Mouse (Mus musculus): ENCODE measurements around the gene Gm28308. TPM values are rescaled to one million over a fixed set of nuclear protein-coding genes. Genes with fewer than 3 reads are reported as not detected.

Gm28308 gene
- polyA plus RNA-seq, 1 experiment from 2014 or later, result not detected

DNA sequence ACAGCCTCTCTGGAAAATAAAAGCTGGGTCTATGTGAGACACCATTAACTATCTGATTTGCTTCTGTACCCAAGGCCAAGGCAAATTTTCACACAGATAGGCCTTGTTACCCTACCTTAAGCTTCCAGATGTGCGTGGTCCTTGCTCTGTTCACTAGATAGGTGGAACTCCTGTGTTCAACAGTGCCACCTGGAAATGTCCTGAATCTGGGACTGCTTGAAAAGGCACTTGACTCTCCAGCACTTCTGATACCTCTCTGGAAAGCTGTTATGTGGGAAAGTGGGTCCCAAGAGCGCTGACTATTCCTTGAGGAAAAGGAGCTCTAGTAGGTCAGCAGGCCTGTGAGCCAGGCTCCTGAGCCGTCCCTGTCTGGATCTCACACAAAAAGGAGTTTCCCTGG lies 23.7 kb upstream of the Gm28308 start:
- peaks cover 99% of the 10 kb centered on the region for H3K27me3 ChIP-seq
- DNase-seq, result no peak
- no peaks in the 10 kb centered on the region for H3K36me3 ChIP-seq
- 16% methylated on average over 3 of the region's 3 CpGs for WGBS (ENCODE audit: insufficient replicate concordance)
- no peaks in the 10 kb centered on the region for H3K4me1 ChIP-seq (replicated peaks)
- no peaks in the 10 kb centered on the region for H3K9me3 ChIP-seq (replicated peaks)
- H3K4me3 ChIP-seq (replicated peaks), result no peak overlapping the region
- no peak overlapping the region for H3K27ac ChIP-seq
- no peak overlapping the region for H3K9ac ChIP-seq
- no peak overlapping the region for H3K4me2 ChIP-seq
- no peak for ATAC-seq (ENCODE audit: low read depth)

DNA sequence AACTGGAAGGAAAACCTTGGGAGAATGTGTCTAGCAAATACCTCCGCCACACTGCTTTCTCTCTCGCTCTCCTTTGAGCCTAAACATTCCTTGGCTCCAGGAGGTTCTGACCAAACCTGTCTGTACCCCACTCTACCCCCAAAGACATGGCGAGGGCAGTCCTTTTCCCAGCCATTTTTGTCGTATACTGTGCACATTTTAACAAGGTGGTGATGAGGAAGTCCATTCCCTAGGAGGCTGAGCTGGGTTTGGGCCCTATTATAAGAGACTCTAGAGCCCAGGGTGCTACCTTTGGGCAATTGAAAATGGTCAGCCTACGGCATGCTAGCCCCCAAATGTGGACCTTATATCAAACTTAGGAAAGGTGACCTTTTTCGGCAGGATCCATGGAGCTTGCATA lies 22.7 kb upstream of the Gm28308 start:
- ATAC-seq (ENCODE audit: low read depth), result no peak
- WGBS (ENCODE audit: insufficient replicate concordance), result 25% methylated on average over 6 of the region's 6 CpGs
- DNase-seq, result no peak
- no peaks in the 10 kb centered on the region for H3K9me3 ChIP-seq (replicated peaks)
- H3K4me2 ChIP-seq, result no peak overlapping the region
- H3K4me1 ChIP-seq (replicated peaks), result no peaks in the 10 kb centered on the region
- H3K36me3 ChIP-seq, result no peaks in the 10 kb centered on the region
- H3K27ac ChIP-seq, result no peak overlapping the region
- peaks cover 98% of the 10 kb centered on the region for H3K27me3 ChIP-seq
- no peak overlapping the region for H3K4me3 ChIP-seq (replicated peaks)
- H3K9ac ChIP-seq, result no peak overlapping the region

- peaks cover 98% of the 10 kb centered on the region for H3K27me3 ChIP-seq
- no peak overlapping the region for H3K9ac ChIP-seq
- H3K27ac ChIP-seq, result no peak overlapping the region
- H3K4me1 ChIP-seq (replicated peaks), result no peaks in the 10 kb centered on the region
- H3K4me2 ChIP-seq, result no peak overlapping the region
- WGBS (ENCODE audit: insufficient replicate concordance), result 33% methylated on average over 9 of the region's 9 CpGs
- no peaks in the 10 kb centered on the region for H3K36me3 ChIP-seq
- ATAC-seq (ENCODE audit: low read depth) (no peak), DNase-seq (no peak)
- H3K4me3 ChIP-seq (replicated peaks), result no peak overlapping the region
- no peaks in the 10 kb centered on the region for H3K9me3 ChIP-seq (replicated peaks)
These were observed 22.1 kb upstream of the Gm28308 start for GRCm38 (mm10) chr6:52235267-52235666.

- no peak for ATAC-seq (ENCODE audit: low read depth)
- WGBS (ENCODE audit: insufficient replicate concordance), result 2% methylated on average over 68 of the region's 68 CpGs
- H3K4me1 ChIP-seq (replicated peaks), result no peaks in the 10 kb centered on the region
- peaks cover 98% of the 10 kb centered on the region for H3K27me3 ChIP-seq
- no peaks in the 10 kb centered on the region for H3K9me3 ChIP-seq (replicated peaks)
- no peak overlapping the region; the same call in 1 of the 2 replicates for H3K4me2 ChIP-seq
- H3K27ac ChIP-seq, result no peak overlapping the region
- H3K9ac ChIP-seq, result no peak overlapping the region
- H3K36me3 ChIP-seq, result no peaks in the 10 kb centered on the region
- no peak for DNase-seq
- H3K4me3 ChIP-seq (replicated peaks), result 0 out of 2 replicates have a peak overlapping the region, but pooled peaks have one; percentile 8
These were observed 21.4 kb upstream of the Gm28308 start for GRCm38 (mm10) chr6:52234428-52235140.

DNA sequence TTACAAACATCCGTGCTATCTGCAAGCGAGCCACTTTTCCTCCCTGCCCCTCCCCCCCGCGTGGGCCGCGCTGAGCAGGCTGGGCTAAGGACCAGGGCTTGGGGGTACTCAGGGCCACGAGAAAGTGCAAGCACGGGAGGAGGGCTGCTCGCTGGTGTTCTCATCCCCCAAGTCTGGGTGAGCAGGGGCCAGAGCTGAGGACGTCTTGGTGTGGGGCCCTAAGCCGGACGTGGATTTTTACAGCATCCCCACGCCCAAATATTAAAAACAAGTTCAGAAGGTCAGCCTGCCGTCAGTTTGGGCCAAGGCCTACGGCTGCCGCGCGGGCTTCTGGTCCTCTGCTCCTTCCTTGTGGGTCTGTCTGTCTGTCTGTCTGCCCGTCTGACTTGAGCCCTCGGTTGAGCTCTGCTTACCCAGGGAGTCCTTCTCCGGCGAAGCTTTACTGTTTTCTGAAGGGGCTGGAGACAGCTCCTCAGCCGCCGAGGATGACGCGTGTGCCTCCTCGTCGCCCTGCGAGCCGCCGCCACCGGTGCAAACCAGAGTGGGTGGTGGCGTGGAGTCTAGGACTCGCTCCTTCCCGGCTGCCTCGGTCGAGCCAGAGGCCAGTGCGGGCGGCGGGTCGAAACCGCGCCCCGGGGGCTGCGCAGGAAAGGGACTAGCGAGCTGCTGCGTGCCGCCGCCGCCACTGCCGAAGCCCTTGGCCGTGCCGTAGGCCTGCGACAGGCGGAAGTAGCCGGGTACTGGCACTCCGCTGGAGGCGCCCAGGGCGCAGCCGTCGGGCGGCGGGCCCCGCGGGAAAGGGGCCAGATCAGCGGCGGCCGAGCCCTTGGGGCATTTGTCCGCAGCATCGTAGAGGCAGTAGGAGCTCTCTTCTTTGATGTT lies 20.6 kb upstream of the Gm28308 start:
- Histone ChIP-seq H3K27ac (no peak overlapping the region), H3K9me3 (replicated peaks) (no peaks in the 10 kb centered on the region), H3K4me2 (no peak overlapping the region; the same call in 1 of the 2 replicates), H3K27me3 (peaks cover 99% of the 10 kb centered on the region), H3K9ac (no peak overlapping the region), H3K36me3 (no peaks in the 10 kb centered on the region), H3K4me1 (replicated peaks) (no peaks in the 10 kb centered on the region), H3K4me3 (replicated peaks) (0 out of 2 replicates have a peak overlapping the region, but pooled peaks have one; percentile 8)
- DNase-seq (no peak), ATAC-seq (ENCODE audit: low read depth) (no peak)
- 1% methylated on average over 70 of the region's 70 CpGs for WGBS (ENCODE audit: insufficient replicate concordance)

DNA sequence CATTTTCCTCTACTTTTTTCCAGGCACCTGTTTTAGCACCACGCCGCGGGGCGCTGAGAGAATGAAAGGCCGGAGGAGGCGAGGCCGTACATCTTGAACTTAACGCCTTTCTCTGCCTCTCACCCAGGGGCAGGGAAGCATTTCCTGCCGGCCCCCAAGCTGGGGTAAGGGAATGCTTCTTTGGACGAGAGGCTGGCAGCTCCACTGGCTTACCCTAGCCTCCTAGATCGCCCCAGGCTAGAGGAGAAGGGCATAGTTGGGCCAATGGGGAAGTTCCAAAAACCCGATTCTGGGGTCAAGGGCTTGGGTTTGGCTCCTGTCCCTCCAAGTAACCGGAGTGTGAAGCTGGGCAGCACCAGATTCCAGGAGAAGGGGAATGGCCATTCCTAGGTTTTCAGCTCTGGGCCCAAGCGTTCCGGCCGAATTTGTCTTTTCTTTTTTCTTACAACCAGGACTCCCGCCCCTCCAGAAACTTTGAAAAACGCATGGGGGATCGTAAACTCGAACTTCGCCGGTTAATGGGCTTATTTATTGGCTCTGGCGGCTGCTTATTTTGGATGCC lies 19.9 kb upstream of the Gm28308 start:
- Histone ChIP-seq H3K27me3 (peaks cover 98% of the 10 kb centered on the region), H3K36me3 (no peaks in the 10 kb centered on the region), H3K4me3 (replicated peaks) (no peak overlapping the region), H3K9me3 (replicated peaks) (no peaks in the 10 kb centered on the region), H3K9ac (no peak overlapping the region), H3K27ac (no peak overlapping the region), H3K4me1 (replicated peaks) (no peaks in the 10 kb centered on the region), H3K4me2 (no peak overlapping the region)
- DNase-seq (no peak), ATAC-seq (ENCODE audit: low read depth) (no peak)
- WGBS (ENCODE audit: insufficient replicate concordance), result 4% methylated on average over 23 of the region's 23 CpGs

GRCm38 (mm10) chr6:52232568-52232965 lies 19.4 kb upstream of the Gm28308 start:
- no peak for DNase-seq
- no peaks in the 10 kb centered on the region for H3K4me1 ChIP-seq (replicated peaks)
- no peaks in the 10 kb centered on the region for H3K36me3 ChIP-seq
- no peak overlapping the region for H3K4me2 ChIP-seq
- no peak overlapping the region for H3K27ac ChIP-seq
- no peak overlapping the region for H3K4me3 ChIP-seq (replicated peaks)
- ATAC-seq (ENCODE audit: low read depth), result no peak
- peaks cover 98% of the 10 kb centered on the region for H3K27me3 ChIP-seq
- H3K9ac ChIP-seq, result no peak overlapping the region
- no peaks in the 10 kb centered on the region for H3K9me3 ChIP-seq (replicated peaks)
- under 1% methylated on average over 18 of the region's 18 CpGs for WGBS (ENCODE audit: insufficient replicate concordance)

GRCm38 (mm10) chr6:52231885-52232567 lies 18.9 kb upstream of the Gm28308 start:
- no peak for DNase-seq
- H3K27me3 ChIP-seq, result peaks cover 98% of the 10 kb centered on the region
- 2% methylated on average over 18 of the region's 18 CpGs for WGBS (ENCODE audit: insufficient replicate concordance)
- no peak overlapping the region for H3K27ac ChIP-seq
- H3K4me1 ChIP-seq (replicated peaks), result no peaks in the 10 kb centered on the region
- no peak overlapping the region for H3K4me3 ChIP-seq (replicated peaks)
- no peak overlapping the region for H3K9ac ChIP-seq
- H3K36me3 ChIP-seq, result no peaks in the 10 kb centered on the region
- H3K4me2 ChIP-seq, result no peak overlapping the region
- no peaks in the 10 kb centered on the region for H3K9me3 ChIP-seq (replicated peaks)
- no peak for ATAC-seq (ENCODE audit: low read depth)

DNA sequence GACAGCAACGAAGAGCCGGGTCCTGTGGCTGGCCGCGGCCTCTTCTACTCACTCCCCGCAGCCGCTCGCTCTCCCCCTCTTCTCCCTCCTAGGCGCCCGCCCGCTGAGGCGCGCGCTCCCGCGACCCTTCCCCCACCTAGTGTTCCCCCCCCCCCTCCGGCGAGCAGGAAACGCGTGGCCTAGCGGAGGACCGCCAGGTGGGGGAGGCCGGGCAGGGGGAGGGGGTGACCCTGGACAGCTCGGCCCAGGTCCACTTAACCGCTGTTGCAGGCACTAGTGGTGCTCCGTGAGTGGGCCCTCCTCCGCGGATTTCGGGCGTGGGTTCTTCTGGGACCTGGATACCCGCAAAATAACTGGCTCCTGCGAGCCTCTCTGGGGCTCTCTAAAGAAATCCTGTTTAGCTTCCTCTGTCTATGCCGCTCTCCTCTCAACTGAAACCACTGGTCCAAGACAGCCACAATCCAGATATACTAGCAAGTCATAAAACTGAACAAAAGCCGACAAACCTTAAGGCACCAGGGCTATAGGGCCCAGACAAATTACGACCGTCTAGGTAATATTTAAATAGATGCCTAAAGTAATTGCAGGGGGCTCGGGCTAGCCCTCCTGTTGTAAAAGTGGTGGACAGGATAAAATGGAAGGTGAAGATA lies 17.5 kb upstream of the Gm28308 start, which contains the start of gene Hoxa9:
Gene Hoxa9, minus strand, starts transcription at position 574 of the 650 bp plus-strand sequence.
- Histone ChIP-seq H3K27ac (no peak within 1 kb of the TSS), H3K9ac (no peak within 1 kb of the TSS), H3K4me1 (replicated peaks) (no peaks in the 10 kb centered on the region), H3K27me3 (peaks cover 98% of the 10 kb centered on the region), H3K4me2 (no peak within 1 kb of the TSS), H3K36me3 (no peaks in the 10 kb centered on the region), H3K9me3 (replicated peaks) (no peaks in the 10 kb centered on the region), H3K4me3 (replicated peaks) (peak within 1 kb of the TSS; percentile 10; the same call in 1 of the 2 replicates)
- ATAC-seq (ENCODE audit: low read depth) (no peak), DNase-seq (no peak)
- WGBS (ENCODE audit: insufficient replicate concordance), result 3% methylated on average over 21 of the region's 36 CpGs

GRCm38 (mm10) chr6:52229558-52230416 lies 16.6 kb upstream of the Gm28308 start:
- no peak for ATAC-seq (ENCODE audit: low read depth)
- Histone ChIP-seq H3K4me2 (no peak overlapping the region), H3K4me1 (replicated peaks) (no peaks in the 10 kb centered on the region), H3K9ac (no peak overlapping the region), H3K27ac (no peak overlapping the region), H3K9me3 (replicated peaks) (no peaks in the 10 kb centered on the region), H3K4me3 (replicated peaks) (0 out of 2 replicates have a peak overlapping the region, but pooled peaks have one; percentile 10), H3K27me3 (peaks cover 98% of the 10 kb centered on the region), H3K36me3 (no peaks in the 10 kb centered on the region)
- DNase-seq, result no peak
- 2% methylated on average over 42 of the region's 44 CpGs for WGBS (ENCODE audit: insufficient replicate concordance)

Data from liver, embryonic 13.5 days (tissue).